Mouse (Mus musculus): ENCODE data around the gene Rfxap.

DNA sequence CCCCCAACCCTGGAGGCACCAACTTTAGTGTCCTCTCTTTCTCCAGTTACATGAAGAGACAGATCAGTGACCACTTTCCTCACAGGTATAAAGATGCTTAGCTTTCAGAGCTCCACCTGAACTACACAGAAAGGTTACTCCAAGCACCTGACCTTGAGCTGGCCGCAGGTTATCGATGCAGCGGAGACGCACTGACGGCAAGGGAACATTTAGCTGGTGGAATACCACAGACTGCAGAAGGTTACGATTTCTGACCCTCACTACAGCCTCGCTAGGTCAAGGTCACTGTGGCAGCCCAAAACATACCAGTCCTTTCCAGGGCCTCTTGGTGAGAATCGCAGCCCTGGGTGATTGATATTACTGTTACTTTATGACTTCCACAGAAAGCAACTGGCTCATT, 3.9 kb downstream of the Rfxap start:
- TF ChIP-seq POLR2A (IDR thresholded peaks at IDR 0.05; ENCODE audit: borderline replicate concordance, low read depth, low read length) = no peak
- TF ChIP-seq CTCF (IDR thresholded peaks at IDR 0.05; ENCODE audit: low read depth, low read length) = no peak
